Mouse (Mus musculus) 3134 (cell line): ENCODE data around the gene Rab44.

Source experiments
- DNase-seq: peaks from one replicate; pipeline ENCODE4 v3.0.0-alpha.2; 2011; ENCODE audit warnings: low spot score; ENCODE audit not compliant: insufficient read length; ENCODE audit errors: extremely low read depth

The Rab44 gene

GRCm38 (mm10) chr17:29195579-29195978, 81.6 kb downstream of the Rab44 start:
- DNase-seq = no peak
